Mouse (Mus musculus) left cerebral cortex, postnatal 10 days (tissue): ENCODE data around the gene 5730409E04Rik. TPM values are rescaled to one million over a fixed set of nuclear protein-coding genes. Genes with fewer than 3 reads are reported as not detected.

ENCODE experiments used
- DNase-seq, 2 experiments: peaks; one replicate each; pipeline ENCODE4 v3.0.0; 2021 to 2022; ENCODE audit warnings: low spot score in 2 of 2, mixed read lengths in 1 of 2; ENCODE audit errors: extremely low spot score in 1 of 2
- intact Hi-C: fragments of 180-260 bp; cut with DNase I; formaldehyde crosslinking; loops from one replicate; pipeline ENCODE4 v1.15.1; 2025
- total RNA-seq, 2 experiments: library from RNA; stranded (reverse); gene quantifications; 2 replicates each; pipeline ENCODE4 v1.2.3; 2021

Gene 5730409E04Rik
- total RNA-seq, result 10 to 100 TPM; 82.3 to 84.7 TPM

DNA sequence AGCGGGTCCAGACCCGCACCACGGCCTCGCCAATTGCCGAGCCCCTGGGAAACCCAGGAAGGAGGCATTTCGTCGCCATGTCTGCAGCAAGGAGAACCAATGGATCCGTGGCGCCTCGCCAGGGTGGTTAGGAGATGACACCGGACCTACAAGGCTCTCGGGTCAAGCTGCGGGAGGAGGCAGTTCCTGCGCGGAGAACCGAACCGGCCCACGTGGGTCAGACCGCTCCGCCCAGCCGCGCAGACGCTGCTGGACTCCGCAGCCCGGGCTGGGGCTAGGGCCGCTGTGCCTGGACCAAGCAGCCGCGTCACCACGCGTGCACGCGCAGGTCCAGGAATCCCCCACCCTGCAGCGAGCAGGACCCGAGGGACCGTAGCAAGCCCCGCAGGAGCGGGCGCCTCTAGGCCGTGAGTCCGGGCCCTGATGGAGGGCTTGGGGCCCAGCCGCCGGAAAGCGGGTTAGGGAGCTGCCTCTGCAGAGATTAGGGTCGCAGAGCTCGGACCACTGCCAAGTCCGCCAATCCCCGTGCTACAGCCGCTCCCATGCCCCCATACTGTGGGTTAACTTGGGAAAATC lies at the start of gene 5730409E04Rik:
TSS of gene 5730409E04Rik (plus strand) at position 213 of the 576 bp plus-strand sequence.
- intact Hi-C loops, result no loop called here
- peak; percentile 77 to 92 for DNase-seq

DNA sequence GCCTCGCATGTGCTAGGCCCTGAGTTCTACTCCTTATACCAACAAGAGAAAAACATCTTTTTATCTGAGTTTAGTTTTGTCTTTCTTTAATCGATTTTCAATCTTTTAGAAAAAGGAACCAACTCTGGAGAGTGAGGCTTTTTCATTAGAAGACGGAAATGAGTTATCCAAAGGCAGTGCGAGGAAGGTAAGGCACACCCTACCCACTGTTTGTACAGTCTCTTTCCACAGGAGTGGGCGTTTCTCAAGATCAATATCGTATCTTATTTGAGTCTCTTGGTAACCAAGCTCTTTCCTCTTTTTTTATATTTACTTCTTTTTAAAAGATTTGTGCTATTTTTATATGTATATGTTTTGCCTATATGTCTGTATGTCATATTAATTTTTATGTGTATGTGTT lies 45.8 kb upstream of the 5730409E04Rik start:
- no peak for DNase-seq
- intact Hi-C loops, result no loop called here

DNA sequence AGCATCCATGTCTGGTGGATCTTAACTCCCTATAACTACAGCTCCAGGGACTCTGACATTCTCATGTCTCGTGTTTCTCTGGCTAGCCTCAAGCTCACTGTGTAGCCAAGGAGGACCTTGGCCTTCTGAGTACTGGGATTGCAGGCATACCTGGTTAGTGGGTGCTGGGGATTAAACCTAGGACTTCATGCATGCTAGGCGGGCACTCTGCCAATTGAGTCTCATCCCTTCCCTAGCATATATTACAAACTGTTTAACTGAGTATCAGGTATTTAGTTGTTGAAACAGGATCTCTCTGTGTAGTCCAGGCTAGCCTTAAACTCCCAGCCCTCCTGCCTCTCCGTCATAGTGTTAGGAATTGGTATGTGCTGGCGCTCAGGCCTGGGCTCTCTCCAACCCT lies 42.4 kb upstream of the 5730409E04Rik start:
- DNase-seq, result no peak
- intact Hi-C loops, result no loop called here

DNA sequence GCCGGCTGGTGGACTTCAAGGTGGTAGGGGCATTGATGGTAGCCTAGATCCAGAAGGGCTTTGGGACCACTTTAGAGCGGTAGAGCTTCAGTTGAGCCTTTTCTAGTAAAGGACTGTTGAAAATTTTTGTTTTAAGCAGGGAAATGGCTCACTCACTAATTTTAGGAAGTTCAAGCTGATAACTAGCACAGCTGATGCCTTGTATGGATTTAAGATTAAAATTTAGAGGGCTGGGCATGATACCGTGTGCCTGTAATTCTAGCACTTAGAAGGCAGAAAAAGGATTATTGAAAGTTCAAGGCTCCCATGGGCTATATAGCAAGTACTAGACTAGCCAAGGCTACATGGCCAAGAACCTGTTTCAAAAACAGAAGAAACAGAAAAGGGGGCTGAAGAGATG lies 39.8 kb upstream of the 5730409E04Rik start:
- no peak for DNase-seq
- intact Hi-C loops, result no loop called here

DNA sequence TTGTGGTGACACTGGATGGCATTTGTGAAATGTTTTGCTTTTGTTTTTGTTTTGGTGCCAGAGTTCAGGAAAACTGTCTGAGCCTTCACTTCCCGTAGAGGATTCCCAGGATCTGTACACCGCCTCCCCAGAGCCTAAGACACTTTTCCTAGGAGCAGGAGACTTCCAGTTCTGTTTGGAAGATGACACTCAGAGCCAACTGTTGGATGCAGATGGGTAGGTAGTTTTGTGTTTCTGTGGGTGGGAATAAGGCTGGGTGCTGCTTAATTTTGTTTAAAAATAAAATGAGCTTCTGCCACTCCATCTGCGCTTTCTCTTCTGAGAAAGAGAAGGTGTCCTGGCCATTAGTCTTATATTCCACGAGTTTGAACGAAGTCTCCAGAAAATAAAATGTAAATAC lies 33.3 kb upstream of the 5730409E04Rik start:
- intact Hi-C loops, result no loop called here
- DNase-seq, result peak in 1 of 2 experiments; percentile 36

DNA sequence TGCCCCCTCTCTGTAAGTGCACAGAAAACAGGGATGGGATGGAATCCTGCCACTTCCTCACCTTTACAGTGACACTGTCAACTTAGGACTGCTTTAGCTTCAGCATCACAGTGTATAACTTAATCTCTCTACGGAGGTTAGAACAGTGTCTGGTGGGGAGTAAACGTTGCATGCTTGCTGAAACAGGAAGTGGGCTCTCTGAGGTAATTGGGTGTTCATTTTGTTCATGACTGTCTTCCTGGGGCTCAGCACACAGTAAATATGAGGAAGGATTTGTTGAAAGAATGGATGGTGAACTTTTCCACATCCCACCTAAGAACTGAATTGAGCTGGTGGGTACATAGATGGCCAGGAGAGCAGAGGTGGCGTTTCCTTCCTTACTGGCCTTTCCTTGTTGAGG lies 31.7 kb upstream of the 5730409E04Rik start:
- DNase-seq, result no peak
- intact Hi-C loops, result no loop called here

DNA sequence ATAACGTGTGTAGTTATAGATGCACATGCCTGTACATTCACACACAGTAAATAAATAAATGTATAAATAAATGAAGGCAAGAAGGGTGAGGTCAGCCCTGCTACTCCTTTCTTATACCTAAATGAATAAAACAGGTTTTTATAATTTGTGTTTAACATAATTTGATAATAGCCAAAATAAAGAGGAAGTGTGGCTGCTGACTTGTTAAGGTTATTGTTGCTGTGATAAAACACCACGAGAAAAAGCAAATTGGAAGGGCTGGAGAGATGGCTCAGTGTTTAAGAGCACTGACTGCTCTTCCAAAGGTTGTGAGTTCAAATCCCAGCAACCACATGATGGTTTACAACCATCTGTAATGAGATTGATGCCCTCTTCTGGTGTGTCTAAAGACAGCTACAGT lies 30.5 kb upstream of the 5730409E04Rik start:
- intact Hi-C loops, result no loop called here
- DNase-seq, result no peak

DNA sequence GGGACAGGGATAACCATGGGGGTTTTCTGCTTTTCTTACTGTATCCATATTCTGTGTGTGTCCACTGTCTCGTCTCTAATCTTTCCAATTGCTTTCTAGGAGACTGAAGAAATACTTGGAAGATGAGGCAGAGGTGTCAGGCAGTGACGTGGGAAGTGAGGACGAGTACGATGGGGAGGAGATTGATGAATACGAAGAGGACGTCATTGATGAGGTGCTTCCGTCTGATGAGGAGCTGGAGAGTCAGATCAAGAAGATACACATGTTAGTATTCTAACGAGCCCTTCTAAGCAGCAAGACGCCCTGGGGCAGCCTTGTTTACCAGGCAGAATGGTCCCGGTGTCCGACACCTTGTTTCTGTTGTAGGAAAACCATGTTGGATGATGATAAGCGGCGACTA lies 23.9 kb upstream of the 5730409E04Rik start:
- intact Hi-C loops, result no loop called here
- no peak for DNase-seq

DNA sequence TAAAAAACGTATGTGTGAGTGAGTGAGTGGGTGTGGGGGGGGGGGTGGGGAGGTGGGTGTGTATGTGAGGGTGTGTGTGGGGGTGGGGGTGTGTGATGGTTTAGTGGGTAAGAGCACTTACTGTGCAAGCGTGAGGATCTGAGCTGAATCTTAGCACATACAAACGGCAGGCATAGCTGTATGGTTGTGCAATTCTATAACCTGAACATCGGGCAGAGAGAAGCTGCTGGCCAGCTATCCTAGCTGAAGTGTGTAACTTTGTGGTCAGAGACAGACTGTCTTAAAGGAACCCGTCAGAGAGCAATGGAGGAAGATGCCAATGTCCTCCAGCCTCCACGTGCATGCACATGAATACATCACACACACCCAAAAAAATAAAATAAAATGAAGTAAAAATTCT lies 17.6 kb upstream of the 5730409E04Rik start:
- intact Hi-C loops, result no loop called here
- DNase-seq, result no peak

DNA sequence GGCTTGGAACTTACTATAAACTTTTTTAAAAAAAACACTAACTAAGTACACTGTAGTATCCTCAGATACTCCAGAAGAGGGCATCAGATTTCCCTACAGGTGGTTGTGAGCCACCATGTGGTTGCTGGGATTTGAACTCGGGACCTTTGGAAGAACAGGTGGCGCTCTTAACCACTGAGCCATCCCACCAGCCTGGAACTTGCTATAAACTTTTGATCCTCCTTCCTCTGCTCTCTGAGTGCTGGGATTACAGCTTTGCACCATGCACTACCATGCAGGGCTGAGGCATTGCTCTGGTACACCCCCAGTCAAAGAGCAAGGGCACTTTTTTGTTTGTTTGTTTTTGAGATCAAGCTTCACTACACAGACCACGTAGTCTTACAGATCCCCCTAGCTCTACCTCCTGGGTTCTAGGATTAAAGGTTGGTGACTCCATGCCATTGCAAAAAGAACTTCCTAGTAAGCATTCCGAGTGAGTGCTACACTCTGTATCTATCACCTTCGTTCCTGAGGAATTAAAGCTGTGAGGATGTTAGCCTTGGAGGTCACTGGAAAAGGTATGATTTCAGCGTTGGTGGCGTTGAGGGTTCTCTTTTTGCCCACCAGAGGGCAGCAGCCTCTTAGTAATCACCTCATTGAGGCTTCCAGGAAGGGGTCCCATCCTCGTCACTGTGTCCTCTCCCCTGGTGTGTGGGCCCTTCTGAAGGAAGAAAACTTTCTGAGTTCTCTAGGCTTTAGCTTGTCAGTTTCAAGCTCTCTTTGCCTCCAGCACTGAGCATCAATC lies 9.5 kb upstream of the 5730409E04Rik start:
- intact Hi-C loops, result loop anchor here (1.0 to 5.0 kb wide), 2 partner anchors 141 to 237 kb away; no protein-coding TSS in a partner anchor
- peak; percentile 48 to 61 for DNase-seq

DNA sequence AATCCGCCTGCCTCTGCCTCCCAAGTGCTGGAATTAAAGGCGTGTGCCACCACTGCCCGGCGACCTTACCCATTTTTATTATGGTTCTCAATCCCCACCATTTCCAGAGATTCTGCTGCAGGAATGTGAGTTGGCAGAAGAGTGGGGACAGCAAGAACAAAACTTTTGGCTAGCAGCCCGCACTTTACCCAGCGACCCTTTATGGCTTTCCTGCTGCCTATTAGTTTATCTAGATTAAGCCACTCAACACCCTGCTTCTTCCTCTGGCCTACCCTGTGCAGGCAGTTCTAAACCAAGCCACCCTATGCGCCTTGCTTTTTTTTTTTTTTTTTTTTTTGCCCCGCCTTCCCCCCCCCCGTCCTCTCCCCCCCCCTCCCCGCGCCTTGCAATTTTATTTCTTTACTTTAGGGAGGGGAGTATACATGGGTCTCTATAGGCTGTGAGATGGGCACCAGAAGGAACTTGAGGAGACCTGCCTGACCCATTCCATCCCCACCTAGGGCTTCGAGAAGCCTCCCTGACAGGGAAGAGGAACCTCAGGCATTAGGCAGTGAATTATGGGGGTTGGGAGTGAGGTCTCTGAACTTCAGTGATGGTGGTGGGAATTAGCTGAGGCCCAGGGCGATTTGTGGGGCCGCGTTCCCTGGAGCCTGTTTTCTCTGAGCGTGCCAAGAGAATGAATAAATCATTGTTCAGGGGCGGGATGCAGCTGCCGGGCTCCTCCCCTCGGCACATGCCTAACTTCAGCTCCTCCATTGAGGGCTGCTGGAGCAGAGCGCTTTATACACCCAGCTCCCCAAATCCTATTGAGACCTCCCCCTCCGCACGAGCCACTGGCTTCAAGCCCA lies 7.8 kb upstream of the 5730409E04Rik start:
- intact Hi-C loops, result loop anchor here (5.0 kb wide), 1 partner anchor 235 kb away; no protein-coding TSS in a partner anchor
- DNase-seq, result peak in 1 of 2 experiments; percentile 45

DNA sequence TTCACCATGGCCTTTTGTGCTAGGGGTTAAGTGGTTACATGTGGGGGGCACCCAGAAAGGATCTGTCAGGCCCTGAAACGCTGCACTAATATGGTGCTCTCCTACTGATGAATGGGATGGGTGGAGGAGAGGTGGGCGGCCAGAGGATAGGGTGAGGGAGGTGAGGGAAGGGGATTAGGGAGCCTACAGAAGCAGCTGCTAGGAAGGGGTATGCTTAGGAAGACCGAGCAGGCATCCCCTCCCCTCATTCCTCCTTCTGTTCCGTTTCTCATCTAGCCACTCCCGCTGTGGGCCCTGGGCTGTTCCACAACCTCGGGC lies 7.2 kb upstream of the 5730409E04Rik start:
- intact Hi-C loops, result loop anchor here (5.0 kb wide), 1 partner anchor 235 kb away; no protein-coding TSS in a partner anchor

DNA sequence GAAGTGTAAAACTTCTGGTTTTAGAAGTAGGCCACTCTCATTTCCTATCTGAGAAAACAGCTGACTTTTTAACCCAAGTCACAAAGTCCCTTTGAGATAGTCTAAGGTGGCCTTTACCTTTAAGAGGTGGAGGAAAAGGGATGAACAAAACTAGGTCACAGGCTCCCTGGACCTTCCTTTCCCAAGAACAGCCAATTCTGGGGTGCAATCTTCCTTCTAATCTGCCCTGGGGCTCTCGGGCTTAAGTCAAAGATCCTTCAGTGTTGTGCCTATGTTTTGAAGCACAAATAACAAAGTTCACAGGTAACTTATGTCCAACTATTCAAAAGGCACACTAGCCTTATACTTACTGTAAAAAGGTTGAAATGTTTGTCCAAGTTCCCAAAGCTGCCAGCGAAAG lies 5.5 kb upstream of the 5730409E04Rik start:
- intact Hi-C loops, result loop anchor here (5.0 kb wide), 1 partner anchor 233 kb away; no protein-coding TSS in a partner anchor

More for the DNA sequence above, 7.2 kb upstream of the 5730409E04Rik start:
- no peak for DNase-seq

DNA sequence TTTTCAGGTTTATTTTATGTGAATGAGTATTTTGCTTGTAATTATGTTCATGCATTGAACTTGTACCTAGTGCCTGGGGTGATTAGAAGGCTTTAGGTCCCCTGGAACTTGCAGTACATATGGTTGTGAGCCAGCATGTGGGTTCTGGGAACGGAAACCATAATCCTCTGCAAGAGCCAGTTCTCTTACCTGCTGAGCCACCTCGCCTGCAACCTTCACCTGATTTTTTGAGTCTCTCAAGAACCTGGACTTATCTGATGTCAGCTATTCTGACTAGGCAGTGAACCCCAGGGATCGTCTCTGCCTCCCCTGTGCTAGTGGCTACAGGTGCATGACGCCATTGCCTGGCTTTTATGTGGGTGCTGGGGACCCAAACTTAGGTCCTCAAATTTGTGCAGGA lies 3.9 kb upstream of the 5730409E04Rik start:
- intact Hi-C loops, result no loop called here
- DNase-seq, result no peak

More for the DNA sequence above, 5.5 kb upstream of the 5730409E04Rik start:
- DNase-seq, result no peak

DNA sequence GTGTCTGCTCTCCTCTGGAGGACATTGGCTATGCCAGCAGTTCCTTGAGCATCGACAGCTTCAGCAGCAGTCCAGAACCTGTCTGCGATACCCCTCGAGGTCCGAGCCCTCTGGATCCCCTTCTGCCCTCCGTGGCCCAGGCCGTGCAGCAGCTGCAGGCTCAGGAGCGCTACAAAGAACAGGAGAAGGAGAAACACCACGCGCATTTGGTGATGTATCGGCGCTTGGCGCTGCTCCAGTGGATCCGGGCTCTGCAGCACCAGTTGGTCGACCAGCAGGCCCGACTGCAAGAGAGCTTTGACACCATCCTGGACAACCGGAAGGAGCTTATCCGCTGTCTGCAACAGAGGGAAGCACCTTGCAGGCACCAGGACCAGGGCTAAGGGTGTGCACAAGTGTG lies 2.4 kb downstream of the 5730409E04Rik start:
- intact Hi-C loops, result no loop called here
- DNase-seq, result peak in 1 of 2 experiments; percentile 47

DNA sequence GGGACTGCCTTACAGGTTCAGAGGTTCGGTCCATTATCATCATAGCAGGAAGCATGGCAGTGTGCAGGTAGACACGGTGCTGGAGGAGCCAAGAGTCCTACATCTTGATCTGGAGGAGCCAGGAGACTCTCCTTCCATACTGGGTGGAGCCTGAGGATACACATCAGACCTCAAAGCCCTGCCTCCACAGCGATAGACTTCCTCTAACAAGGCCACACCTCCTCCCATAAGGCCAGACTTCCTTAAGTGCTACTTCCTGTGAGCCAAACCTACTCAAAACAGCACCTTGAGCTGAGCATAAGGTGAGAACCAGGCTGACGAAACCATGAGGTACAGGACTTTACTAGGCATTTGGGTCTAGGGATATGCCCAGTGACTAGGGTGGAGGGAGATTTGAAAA lies 6.7 kb downstream of the 5730409E04Rik start:
- intact Hi-C loops, result no loop called here
- no peak for DNase-seq

DNA sequence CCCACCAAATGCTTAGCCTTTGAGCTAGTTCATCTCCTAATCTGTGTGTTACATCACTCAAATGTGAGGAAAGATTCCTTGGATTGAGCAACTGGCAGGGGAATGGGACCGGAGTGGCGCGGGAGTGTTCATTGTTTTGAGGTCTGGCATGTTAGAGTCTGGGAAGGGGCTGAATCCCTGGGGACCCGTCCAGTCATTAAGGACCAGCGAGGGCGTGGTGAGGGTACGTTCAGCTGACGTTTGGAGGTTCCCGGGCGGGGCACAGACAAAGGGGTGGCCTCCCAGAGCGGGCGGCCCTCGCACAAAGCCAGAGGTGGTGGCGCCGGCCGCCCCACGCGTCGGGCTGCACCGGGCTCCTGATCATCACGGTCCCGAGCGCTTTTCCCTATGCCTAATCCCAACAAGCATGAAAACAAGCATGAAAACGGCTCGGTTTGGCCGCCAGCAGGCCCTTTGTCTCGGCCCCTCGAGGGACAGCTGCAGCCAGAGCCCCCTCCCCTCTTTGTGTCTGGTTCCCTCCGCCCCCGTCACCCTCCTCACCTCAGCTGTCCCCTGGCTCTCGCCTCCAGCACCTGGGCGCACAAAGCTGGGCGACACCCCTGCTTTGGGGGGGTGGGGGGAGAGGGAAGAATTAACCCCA lies 10.2 kb downstream of the 5730409E04Rik start:
- DNase-seq, result no peak
- intact Hi-C loops, result no loop called here

DNA sequence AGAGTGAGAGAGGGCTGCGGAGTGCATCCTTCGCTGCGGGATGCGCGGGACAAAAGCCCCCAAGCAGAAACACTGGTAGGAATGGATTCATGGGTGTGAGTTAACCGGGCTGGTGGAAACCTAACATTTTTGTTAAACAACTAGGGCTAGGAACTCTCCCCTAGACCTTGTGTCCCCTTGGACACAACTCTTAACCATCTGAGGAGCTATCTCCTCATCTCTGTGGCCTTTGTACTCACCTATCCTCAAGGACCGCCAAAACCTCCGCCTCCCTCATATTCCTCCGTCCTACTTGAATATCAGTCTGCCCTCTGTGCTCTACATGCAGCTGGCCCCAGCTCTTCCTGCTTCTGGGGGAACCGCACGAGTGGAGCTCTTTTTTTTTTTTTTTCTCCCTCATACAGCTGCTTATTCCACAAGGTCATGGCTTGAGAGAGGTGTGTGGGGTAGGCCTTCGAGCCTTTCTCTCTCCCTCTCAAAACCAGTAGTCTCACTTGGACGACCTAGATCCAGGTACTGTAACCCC lies 10.8 kb downstream of the 5730409E04Rik start:
- no peak for DNase-seq
- intact Hi-C loops, result no loop called here
